Mouse (Mus musculus): ENCODE measurements around the gene Cryga. TPM values are rescaled to one million over a fixed set of nuclear protein-coding genes. Genes with fewer than 3 reads are reported as not detected.
"Not testable (repeated sequence)": the region's sequence is repeated elsewhere in the genome, so short reads cannot be mapped to it uniquely, and the experiment has no call there.

Gene Cryga
- polyA plus RNA-seq, 1 experiment from 2014 or later: not detected

DNA sequence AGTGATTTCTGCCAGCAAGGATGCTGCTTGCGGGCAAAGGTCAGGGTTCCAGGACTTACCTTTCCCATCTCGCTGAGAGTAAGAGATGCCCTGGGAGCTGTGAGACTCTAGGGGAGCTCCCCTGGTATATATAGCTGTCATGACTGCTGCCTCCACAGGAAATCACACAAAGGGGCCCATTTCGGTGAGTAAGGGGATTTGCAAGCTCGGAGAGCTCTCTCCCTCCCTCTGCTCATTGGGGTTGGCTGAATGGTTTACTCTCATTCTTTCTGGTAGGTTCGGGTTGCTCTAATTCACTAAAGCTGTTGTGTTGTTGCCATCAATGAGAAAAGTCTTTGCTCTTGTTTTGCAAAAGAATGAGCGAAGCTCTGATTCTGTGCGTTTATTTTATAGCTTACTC is 21.0 kb downstream of the Cryga start, which contains the start of gene Crygb:
Gene Crygb, minus strand, starts transcription at position 101 of the 400 bp plus-strand sequence.
- Histone ChIP-seq H3K27ac (no peak within 1 kb of the TSS), H3K4me2 (replicated peaks) (no peak within 1 kb of the TSS), H3K9ac (no peak within 1 kb of the TSS), H3K9me3 (no peaks in the 10 kb centered on the region), H3K4me1 (peaks cover 4% of the 10 kb centered on the region), H3K36me3 (no peaks in the 10 kb centered on the region), H3K27me3 (no peaks in the 10 kb centered on the region), H3K4me3 (no peak within 1 kb of the TSS)
- 37% methylated on average over 7 of the region's 7 CpGs for WGBS
- ATAC-seq (ENCODE audit: low FRiP score, low read depth): no peak

DNA sequence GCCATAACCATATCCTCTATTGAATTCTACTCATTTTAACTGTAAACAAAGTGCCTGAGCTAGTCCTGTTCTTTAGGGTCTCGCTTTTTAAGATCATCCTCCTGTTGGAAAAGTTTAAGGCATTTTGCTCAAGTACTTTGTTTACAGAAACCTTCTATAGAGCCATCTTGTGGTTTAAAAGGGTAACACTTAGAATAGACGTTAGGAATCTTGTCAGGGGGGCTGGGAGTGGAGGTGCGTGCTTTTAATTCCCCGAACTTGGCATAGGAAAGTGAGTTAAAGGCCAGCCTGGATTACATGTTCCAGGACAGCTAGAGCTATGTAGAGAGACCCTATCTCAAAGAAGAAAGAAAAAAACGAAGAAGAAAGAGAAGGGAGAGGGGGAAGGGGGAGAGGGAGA is 27.6 kb downstream of the Cryga start:
- no peak overlapping the region for H3K27ac ChIP-seq
- no peak overlapping the region for H3K9ac ChIP-seq
- no peak overlapping the region for H3K4me2 ChIP-seq (replicated peaks)
- no peak for ATAC-seq (ENCODE audit: low FRiP score, low read depth)
- H3K9me3 ChIP-seq: no peaks in the 10 kb centered on the region
- no peaks in the 10 kb centered on the region for H3K36me3 ChIP-seq
- H3K4me3 ChIP-seq: no peak overlapping the region
- no peaks in the 10 kb centered on the region for H3K4me1 ChIP-seq
- 16% methylated on average over 5 of the region's 5 CpGs for WGBS
- H3K27me3 ChIP-seq: no peaks in the 10 kb centered on the region

DNA sequence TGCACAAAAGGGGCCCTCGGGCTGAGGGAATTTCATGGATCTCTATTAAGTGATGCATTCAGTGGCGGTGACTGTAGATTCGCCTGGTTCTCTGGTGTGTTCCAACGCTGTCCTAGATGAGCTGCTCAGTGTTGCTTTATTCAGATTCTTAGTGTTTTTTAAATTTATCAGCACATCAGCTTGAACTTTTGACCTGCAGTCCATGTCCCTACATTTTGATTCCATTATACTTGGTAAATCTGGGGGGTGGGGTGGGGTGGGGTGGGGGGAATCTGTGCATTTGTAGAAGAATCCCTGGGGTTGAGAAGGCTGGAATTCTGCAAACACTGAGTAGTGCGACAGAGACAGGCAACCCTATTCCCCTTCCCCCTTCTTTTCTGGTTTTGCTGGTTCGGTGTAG is 29.6 kb downstream of the Cryga start, which contains the start of gene Crygc:
Gene Crygc, minus strand, starts transcription at position 101 of the 400 bp plus-strand sequence.
- no peaks in the 10 kb centered on the region for H3K4me1 ChIP-seq
- H3K4me3 ChIP-seq: no peak within 1 kb of the TSS
- ATAC-seq (ENCODE audit: low FRiP score, low read depth): no peak
- no peak within 1 kb of the TSS for H3K9ac ChIP-seq
- H3K4me2 ChIP-seq (replicated peaks): no peak within 1 kb of the TSS
- no peaks in the 10 kb centered on the region for H3K27me3 ChIP-seq
- H3K27ac ChIP-seq: no peak within 1 kb of the TSS
- no peaks in the 10 kb centered on the region for H3K36me3 ChIP-seq
- 81% methylated on average over 6 of the region's 6 CpGs for WGBS
- no peaks in the 10 kb centered on the region for H3K9me3 ChIP-seq

DNA sequence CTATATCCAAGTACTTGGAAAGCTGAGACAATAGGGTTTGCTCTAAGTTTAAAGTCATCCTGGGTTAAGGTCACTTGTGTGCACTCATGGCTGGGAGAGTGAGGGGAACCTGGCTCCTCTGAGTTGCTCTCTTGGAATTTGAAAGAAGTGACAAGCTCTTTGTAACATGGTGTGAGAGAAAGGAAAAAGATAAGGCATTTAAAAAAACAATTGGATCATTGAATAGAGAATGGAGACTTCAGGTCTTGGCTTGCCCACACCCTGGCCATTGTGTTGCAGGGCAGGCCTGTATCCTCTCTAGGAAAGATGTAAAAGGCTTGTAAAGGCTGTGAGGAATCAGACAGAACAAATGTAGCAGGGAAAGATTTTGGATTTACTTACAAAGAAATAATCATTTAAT is 35.3 kb downstream of the Cryga start:
- Histone ChIP-seq H3K9me3 (no peaks in the 10 kb centered on the region), H3K27ac (no peak overlapping the region), H3K4me1 (no peaks in the 10 kb centered on the region), H3K9ac (no peak overlapping the region), H3K27me3 (no peaks in the 10 kb centered on the region), H3K4me3 (no peak overlapping the region), H3K36me3 (no peaks in the 10 kb centered on the region), H3K4me2 (replicated peaks) (no peak overlapping the region)
- no peak for ATAC-seq (ENCODE audit: low FRiP score, low read depth)

DNA sequence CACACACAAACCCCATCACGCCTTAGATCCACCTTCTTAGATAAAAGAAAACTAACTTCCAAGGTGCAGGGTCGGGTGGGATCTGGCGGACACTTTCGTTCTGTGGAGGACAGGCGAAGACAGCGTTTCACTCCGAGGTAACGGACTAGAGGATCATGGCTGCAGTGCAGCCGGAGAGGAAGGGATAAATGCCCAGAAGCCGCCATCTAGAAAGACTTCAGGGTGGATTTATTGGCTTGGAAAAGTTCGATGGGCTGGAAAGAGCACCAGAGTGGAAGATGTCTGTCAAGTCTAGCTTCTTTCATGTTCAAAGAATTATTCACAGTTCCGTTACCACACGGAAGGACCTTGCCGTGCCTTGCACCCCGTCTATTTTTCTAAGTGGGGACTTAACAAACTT is 39.0 kb downstream of the Cryga start:
- no peak overlapping the region for H3K9ac ChIP-seq
- no peak overlapping the region for H3K4me2 ChIP-seq (replicated peaks)
- H3K9me3 ChIP-seq: no peaks in the 10 kb centered on the region
- H3K27me3 ChIP-seq: no peaks in the 10 kb centered on the region
- no peak overlapping the region for H3K4me3 ChIP-seq
- no peaks in the 10 kb centered on the region for H3K4me1 ChIP-seq
- no peak for ATAC-seq (ENCODE audit: low FRiP score, low read depth)
- no peak overlapping the region for H3K27ac ChIP-seq
- 89% methylated on average over 15 of the region's 15 CpGs for WGBS
- no peaks in the 10 kb centered on the region for H3K36me3 ChIP-seq

DNA sequence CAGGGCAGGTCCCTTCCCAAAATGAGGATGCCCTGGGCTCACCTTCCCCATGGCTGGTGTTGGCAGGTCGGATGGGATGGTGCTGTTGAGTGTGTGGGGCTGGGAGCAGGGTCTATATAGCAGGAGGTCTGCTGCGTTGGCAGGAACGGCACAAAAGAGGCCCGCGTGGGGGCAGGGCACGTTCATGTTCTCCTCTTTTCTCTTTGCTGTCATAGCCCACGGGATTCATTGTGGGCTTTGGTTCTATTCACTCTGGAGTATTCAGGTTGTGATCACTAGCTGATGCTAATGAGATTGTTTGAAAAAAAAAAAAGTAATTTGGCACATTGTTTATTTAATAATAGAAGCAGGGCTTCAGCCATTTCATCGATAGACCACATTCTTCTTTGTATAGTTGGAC is 39.8 kb downstream of the Cryga start, which contains the start of gene Crygd:
Gene Crygd, minus strand, starts transcription at position 101 of the 400 bp plus-strand sequence.
- Histone ChIP-seq H3K36me3 (no peaks in the 10 kb centered on the region), H3K4me3 (no peak within 1 kb of the TSS)
- WGBS: 92% methylated on average over 8 of the region's 8 CpGs

DNA sequence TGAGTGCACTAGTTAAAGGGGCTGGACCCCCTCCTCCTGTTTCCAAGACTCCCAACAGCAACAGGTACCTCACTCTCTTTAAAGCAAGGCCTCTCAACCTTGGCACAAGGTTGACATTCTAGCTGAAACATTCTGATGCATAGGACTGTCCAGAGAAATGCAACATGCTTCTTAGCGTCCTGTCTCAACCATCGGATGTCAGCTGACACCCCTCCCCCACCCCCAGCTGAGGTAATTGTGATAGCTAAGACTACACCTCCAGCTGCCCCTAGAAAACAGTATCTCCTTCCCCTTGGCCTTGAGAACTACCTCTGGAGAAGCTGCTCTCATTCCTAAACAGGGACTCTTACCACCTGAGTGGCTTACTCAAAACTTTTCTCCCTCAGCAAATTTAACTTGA is 51.0 kb downstream of the Cryga start:
- no peak for ATAC-seq (ENCODE audit: low FRiP score, low read depth)
- no peak overlapping the region for H3K27ac ChIP-seq
- no peaks in the 10 kb centered on the region for H3K36me3 ChIP-seq
- no peaks in the 10 kb centered on the region for H3K27me3 ChIP-seq
- peaks cover 7% of the 10 kb centered on the region; the same call in 1 of the 2 replicates for H3K4me1 ChIP-seq
- H3K4me2 ChIP-seq (replicated peaks): no peak overlapping the region
- H3K9me3 ChIP-seq: no peaks in the 10 kb centered on the region; the same call in 1 of the 2 replicates
- 34% methylated on average over 2 of the region's 2 CpGs for whole genome bisulfite sequencing
- no peak overlapping the region for H3K4me3 ChIP-seq
- no peak overlapping the region for H3K9ac ChIP-seq

More for the DNA sequence above, 39.8 kb downstream of the Cryga start, which contains the start of gene Crygd:
- Histone ChIP-seq H3K27ac (no peak within 1 kb of the TSS), H3K4me1 (no peaks in the 10 kb centered on the region), H3K9ac (no peak within 1 kb of the TSS), H3K27me3 (no peaks in the 10 kb centered on the region), H3K9me3 (no peaks in the 10 kb centered on the region), H3K4me2 (replicated peaks) (no peak within 1 kb of the TSS)
- no peak for ATAC-seq (ENCODE audit: low FRiP score, low read depth)

DNA sequence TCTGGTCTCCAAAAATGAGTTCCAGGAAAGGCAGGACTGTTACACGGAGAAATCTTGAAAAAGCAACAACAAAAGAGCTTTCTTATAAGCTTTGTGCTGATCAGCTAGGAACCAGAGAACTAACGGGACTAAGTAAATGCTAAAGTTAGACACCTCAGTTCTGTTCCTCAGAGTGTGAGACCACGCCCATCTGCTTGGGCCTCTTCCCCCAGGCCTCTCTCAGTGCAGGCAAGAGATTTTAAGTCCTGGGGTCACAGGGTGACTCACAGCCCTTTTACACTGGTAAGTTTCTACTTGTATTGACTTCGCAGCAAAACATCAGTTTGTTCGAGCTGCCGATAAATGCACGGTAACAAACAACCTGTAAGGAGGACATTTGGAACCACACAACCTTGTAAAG is 51.5 kb downstream of the Cryga start:
- no peaks in the 10 kb centered on the region for H3K27me3 ChIP-seq
- H3K4me3 ChIP-seq: no peak overlapping the region
- peaks cover 7% of the 10 kb centered on the region; the same call in 1 of the 2 replicates for H3K4me1 ChIP-seq
- H3K27ac ChIP-seq: no peak overlapping the region
- H3K36me3 ChIP-seq: no peaks in the 10 kb centered on the region
- no peak overlapping the region for H3K4me2 ChIP-seq (replicated peaks)
- H3K9me3 ChIP-seq: no peaks in the 10 kb centered on the region; the same call in 1 of the 2 replicates
- 58% methylated on average over 7 of the region's 7 CpGs for WGBS
- H3K9ac ChIP-seq: no peak overlapping the region
- no peak for ATAC-seq (ENCODE audit: low FRiP score, low read depth)

DNA sequence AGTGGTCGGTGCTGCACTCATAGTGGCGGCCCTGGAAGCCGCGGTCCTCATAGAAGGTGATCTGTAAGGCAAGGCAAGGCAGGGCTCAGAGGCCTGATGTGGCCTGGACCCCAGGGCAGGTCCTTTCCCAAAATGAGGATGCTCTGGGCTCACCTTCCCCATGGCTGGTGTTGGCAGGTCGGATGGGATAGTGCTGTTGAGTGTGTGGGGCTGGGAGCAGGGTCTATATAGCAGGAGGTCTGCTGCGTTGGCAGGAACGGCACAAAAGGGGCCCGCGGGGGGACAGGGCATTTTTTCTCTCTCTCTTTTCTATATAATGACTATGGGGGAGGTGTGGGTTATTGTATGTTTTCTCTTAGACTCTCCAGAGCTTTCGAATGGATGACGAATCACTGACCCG is 52.2 kb downstream of the Cryga start, which contains the start of gene Cryge:
Gene Cryge, minus strand, starts transcription at position 198 of the 400 bp plus-strand sequence.
- not testable (repeated sequence) for ATAC-seq (ENCODE audit: low FRiP score, low read depth)
- 85% methylated on average over 10 of the region's 12 CpGs for WGBS

More for the DNA sequence above, 52.2 kb downstream of the Cryga start, which contains the start of gene Cryge:
- H3K4me3 ChIP-seq; H3K9ac ChIP-seq; H3K27ac ChIP-seq; H3K9me3 ChIP-seq; H3K36me3 ChIP-seq; H3K4me2 ChIP-seq (replicated peaks); H3K4me1 ChIP-seq; H3K27me3 ChIP-seq: not testable (repeated sequence)

Other genes starting within 250 kb of the Cryga start
- gene Plekhm3, start 146.5 kb downstream of the Cryga start, polyA plus RNA-seq (2015; fragmentation: Nextera tagmentation; extraction: Ambion mirVana): 7.3 and 9.5 TPM in 2 replicates
- 0.27 and 0.36 TPM in 2 replicates for gene Akr1cl, start 70.6 kb downstream of the Cryga start, polyA plus RNA-seq (2015; fragmentation: Nextera tagmentation; extraction: Ambion mirVana)
- gene Cryge, start 52.2 kb downstream of the Cryga start, polyA plus RNA-seq (2015; fragmentation: Nextera tagmentation; extraction: Ambion mirVana): not detected in 2 replicates
- gene Crygd, start 39.9 kb downstream of the Cryga start, polyA plus RNA-seq (2015; fragmentation: Nextera tagmentation; extraction: Ambion mirVana): not detected in 2 replicates
- gene Crygc, start 29.7 kb downstream of the Cryga start, polyA plus RNA-seq (2015; fragmentation: Nextera tagmentation; extraction: Ambion mirVana): not detected in 2 replicates
- 0.33 TPM in 1 of 2 replicates, not detected in the other for gene Crygb, start 21.1 kb downstream of the Cryga start, polyA plus RNA-seq (2015; fragmentation: Nextera tagmentation; extraction: Ambion mirVana)
- not detected in 2 replicates for gene Gm28845, start 16.2 kb upstream of the Cryga start, polyA plus RNA-seq (2015; fragmentation: Nextera tagmentation; extraction: Ambion mirVana)
- gene D630023F18Rik, start 19.8 kb upstream of the Cryga start, polyA plus RNA-seq (2015; fragmentation: Nextera tagmentation; extraction: Ambion mirVana): 0.13 and 0.33 TPM in 2 replicates
- gene Idh1, start 83.1 kb upstream of the Cryga start, polyA plus RNA-seq (2015; fragmentation: Nextera tagmentation; extraction: Ambion mirVana): 132 and 146 TPM in 2 replicates
- 11.9 and 14.2 TPM in 2 replicates for gene Pikfyve, start 83.3 kb upstream of the Cryga start, polyA plus RNA-seq (2015; fragmentation: Nextera tagmentation; extraction: Ambion mirVana)
- gene Pth2r, start 178.7 kb upstream of the Cryga start, polyA plus RNA-seq (2015; fragmentation: Nextera tagmentation; extraction: Ambion mirVana): 0.15 and 0.18 TPM in 2 replicates

Data from limb, embryonic 13.5 days (tissue).